Mouse (Mus musculus): ENCODE measurements at regions not wholly inside any gene's neighbourhood (a gene's known extent, or its start where the extent isn't known, plus 50 kb on each side); places are given as distances from the start of the nearest gene placed in this dataset.

DNA sequence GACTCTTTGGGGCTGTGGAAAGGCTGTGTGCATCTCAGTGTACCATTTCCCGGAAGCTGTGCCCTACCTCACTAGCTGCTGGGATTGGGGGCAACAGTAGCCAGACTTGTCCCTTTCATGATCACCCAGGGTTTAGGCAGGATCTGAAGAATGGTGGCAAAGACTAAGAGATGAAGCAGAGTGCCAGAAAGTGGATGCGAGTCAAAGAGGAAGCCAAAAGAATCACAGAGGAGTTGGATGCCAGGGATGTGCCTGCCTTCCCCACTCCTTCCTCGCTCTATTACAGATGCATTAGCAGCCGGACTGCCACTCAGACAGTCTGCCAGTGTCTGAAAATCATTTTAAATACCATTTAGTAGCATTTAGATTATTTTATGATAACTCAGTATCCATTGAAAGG is 271.5 kb upstream of the Slc24a2 start:
- DNase-seq = no peak

DNA sequence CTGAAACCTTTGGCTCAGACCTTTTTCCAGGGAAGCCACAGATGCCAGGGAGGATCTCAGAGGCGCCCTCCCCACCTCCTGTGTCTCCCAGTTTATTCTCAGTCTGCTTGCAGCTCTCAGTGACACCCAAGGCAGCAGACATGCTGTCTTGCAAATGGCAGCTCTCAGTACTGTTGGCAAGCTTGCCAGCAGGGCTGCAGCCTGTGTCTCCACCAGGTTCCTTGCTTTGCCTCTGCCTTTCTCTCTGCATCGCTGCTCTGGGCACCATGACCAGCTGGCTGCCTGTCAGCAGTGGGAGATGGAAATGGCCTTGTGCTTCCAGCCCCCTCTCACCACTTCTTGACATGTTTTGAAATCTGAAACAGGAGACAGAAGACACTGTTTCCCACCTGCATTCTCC is 270.2 kb upstream of the Slc24a2 start:
- DNase-seq = no peak

DNA sequence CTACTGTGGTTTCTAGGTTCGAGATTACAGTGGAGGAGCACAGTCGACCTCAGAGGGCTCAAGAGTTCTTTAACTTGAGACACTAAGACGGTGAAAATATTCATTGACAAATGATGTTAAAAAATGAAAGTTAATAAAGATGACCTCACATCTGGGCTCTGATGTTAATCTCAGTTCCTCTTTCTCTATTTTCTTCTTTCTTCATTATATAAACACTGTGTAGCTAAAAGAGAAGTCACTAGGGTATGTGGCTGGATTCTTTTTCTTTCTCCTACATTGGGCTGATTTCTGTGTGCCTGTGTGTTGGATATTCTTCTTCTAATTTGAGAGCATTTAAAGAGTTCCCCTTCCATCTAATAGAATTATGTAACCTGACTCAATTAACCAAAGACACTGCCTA is 257.5 kb upstream of the Slc24a2 start:
- no peak for DNase-seq

DNA sequence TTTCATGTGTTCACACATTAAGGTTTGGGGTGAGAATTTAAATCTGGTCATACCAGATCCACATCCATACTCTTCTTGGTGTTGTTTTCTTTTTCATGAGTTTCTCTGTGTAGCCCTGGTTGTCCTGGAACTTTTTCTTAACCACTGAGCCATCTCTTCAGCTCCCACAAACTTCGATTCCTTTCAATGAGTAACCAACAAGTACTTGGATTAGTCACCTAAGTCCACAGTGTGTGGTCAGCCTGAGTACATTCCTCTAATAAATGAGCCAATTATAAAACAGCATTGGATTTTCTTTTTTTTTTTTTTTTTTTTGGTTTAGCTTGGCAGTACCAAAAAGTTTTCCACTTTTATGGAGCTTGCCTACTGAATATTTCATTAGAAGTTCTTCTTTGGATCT is 245.3 kb upstream of the Slc24a2 start:
- no peak for DNase-seq

DNA sequence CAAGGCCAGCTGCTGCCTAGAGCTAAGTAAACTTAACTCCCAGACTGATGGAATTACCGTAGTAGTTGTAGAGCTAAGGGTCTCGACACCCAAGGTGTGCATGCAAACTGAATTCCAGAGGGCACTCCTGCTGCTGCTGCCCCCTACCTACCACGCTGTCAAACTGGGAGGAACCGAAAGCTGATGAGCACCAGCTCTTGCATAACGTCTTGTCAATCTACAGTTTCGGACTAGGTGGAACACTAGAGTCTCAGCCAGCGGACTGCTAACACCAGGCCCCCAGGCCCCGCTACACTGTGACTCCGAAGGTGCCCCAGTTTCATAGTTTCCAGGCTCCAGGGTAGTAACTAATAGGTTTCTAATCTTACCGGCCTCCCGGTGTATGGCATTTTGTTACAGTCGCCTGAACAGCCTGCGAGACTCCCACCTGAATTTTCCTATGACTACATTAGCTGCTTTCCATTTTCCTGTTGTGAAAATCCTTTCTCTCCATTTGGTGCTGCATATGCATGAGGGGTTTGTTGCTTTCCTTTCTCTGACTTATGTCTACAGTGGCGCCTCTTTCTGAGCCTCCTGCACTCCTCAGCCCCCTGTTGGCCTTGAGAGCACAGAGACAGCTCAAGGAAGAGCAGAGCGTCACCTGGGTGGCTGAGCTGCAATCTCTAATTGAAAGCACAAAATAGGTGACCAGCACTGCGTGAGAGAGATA is 243.2 kb upstream of the Slc24a2 start:
- DNase-seq = no peak

DNA sequence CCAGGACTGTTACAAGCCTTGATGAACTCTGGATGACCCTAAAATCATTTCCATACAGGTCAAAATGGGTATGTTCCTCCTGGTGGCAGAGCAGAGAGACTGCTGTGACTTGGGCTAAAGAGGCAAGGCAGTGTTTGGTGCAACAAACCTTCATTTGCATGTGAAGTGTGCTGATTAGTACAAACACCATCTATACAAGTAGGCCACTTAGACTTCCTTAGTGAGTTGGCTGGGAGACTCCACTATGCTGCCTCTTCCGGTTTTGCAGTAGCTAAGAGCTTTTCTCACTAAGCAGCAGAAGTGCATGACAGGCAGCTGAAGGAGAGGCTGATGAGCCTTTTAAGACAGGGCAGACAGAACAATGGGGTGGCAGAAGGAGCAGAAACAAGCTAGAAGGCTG is 242.5 kb upstream of the Slc24a2 start:
- no peak for DNase-seq

DNA sequence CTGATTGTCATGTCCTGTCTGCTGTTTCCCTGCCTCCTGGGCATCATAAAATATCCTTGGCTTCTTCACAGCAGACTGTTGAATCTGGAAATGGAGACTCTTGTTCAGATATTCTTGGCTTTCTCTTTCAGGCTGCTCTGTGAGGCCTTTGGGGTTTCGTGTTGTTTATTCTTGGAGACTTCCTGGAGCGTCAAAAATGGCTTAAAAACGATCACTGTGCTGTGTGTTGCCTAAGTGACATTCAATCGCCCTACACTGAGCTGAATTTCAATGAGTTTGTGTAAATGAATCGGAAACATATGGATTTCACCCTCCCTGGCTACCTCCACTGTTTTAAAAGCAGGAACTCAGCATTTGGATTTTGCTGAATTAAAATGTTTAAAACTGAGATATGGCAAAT is 241.1 kb upstream of the Slc24a2 start:
- DNase-seq = no peak

DNA sequence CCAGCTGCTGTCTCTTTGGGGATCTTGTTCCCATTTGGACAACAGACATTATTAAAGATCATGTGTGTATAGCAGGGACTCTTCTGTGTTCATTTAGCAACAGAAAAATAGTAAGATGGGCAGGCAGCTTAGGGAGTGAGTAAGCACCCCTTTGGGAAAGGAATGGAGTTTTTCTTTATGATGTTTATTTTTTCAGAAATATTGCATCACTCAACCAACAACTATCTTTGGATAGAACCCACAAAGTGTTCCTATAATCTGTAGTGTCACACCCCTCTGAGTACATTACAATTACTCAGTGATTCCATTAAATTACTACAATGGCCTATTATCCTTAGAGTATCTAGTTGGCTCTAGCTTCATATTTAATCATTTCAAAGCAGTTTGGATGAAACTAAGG is 237.3 kb upstream of the Slc24a2 start:
- no peak for DNase-seq

DNA sequence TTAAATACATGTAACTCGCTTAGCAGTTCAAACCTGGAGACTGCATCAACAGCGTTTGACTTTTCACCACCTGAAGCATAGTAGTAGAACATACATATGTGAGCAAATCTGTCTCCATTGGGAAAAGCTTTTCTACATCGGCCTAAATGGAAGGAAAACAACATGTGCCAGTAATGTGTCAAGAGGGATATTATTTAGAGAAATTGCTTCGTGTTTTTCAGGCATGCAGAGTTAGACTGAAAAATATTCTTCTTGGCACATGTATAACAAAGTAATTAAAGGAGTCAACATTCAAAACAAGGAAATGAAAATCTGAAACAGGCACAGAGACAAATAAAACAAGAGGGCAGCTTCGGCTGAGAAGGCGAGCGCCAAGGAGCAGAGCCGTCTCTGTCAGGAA is 236.7 kb upstream of the Slc24a2 start:
- no peak for DNase-seq

DNA sequence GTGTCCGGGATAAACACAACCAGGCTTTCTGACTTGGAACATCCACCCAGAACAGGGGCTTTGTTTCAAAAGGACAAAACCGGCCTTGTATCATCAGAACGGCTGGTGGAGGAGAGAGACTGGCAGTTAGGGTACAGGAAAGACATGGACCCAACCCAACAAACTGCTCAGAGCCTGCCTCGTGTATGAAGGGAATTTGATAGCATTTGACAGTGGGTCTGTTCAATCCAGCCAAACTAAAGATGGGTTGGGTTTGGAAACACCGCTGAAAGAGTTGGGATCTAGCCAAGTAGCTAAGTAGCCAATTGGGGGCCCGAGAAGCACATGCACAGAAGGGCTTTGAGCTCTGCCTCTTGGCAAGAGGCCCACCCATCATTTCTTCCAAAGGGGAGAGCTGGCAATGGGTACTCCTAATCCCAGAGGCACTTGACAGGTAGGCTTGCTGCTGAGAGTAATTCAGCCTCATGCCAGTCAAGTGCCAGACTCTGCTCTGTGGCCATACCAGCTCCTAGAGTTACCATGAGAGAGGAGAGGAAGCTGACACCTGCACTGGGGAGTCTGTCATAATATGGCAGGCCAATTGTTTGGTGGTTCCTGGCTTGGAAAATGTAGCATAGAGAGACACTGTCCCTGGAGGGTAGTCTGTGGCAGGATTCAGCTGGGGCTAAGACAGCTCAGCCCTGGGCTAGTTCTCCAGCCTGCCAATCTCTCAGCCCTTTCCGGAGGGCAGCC is 231.1 kb upstream of the Slc24a2 start:
- DNase-seq = no peak

DNA sequence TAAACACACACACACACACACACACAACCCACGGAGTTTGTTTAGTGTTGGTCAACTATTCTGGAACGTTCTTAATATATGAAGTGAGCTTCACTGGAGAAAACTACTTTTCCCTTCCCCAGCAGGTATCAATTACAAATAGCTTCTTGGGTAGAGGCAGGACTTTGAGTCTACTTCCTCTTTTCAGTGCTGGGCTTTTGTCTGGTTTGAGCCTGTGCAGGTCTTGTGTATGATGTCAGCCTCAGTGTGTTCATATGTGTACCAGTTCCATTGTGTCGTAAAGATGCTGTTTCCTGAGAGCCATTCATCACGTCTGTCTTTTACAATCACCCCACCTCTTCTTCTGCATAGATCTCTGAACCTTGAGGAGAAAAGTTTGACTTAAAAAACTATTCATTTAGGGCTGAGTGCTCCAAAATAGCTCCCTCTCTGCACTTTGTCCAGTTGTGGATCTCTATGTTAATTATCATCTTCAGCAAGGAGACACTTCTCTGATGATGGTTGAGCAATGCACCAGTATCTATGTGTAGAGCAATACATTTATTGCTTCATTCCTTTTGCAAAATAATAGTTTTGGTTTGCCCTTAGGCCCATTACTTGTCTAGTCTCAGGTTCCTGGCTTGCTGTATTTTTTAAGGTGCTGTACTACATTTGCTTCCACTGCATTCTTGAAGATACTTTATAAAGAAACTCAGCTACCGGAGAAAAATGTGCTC is 225.7 kb upstream of the Slc24a2 start:
- DNase-seq = no peak

DNA sequence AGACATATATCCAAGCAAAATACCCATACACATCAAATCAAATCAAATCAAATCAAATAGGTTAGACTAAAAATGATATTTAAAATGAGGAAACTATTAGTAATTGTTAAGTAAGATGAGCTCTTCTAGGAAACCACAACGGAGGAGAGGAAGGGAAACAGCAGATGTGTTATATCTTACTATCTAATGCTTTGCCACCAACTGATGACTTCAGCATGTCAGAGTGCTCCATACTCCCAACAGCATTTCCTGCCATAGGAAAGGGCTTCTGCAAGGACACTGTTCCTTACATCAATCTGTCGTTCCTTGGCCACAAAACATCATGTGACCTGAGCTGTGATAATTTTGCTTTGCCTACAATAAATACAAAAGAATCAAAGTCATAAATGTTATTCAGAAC is 221.8 kb upstream of the Slc24a2 start:
- DNase-seq = no peak

DNA sequence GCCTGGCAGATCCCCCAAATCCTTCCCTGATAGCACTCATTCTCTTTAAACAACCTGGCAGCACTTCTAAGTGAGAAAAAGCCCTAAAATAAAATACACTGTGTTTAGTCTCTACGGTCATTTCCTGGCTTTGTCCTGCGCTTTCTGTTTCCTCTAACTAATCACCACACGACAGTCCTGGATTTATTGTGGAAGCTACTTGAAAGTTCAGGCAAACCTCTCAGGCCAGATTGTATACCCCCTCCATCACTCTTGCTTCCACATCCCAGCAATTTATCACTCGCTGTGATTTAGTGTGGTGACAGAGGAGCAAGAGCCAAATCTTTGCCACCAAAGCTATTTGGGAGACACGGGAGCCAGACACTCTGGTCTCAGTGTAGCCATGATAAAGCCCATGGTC is 221.0 kb upstream of the Slc24a2 start:
- no peak for DNase-seq

DNA sequence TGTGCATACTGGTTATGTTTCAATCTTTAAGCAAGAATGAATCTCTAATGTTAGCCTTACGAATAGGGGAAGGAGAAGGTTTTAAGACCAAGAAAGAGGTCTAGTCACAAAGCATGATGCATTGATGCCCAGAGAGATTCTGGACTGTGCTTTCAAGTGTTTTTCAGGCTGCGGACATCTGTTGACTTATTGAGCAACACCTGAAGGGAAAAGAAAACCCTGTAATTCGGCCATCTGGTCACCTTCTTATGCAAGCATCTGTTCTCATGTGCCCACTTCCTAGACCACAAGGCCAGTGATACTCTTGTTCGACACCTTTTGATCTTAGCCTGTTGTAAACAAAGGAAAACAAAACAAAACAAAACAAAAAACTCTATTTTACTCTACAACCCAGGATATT is 218.1 kb upstream of the Slc24a2 start:
- DNase-seq = no peak

DNA sequence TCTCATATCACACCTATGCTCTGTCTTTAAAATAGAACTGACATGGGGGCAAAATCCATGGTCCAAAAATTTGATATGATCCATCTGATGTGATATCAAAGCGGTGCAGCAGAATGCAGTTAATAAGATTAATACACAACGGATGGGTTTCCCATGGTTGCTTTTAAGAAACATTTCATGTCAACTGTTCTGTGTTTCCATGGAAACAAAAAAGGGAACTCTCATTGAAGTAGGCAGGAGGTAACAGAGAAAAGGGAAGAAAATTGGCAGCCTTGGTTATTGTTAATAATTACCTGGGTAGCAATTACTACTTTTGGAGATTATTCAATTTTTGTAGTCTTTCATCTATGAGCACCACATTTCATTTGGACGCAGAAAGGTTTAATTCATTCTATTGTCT is 216.6 kb upstream of the Slc24a2 start:
- DNase-seq = no peak

DNA sequence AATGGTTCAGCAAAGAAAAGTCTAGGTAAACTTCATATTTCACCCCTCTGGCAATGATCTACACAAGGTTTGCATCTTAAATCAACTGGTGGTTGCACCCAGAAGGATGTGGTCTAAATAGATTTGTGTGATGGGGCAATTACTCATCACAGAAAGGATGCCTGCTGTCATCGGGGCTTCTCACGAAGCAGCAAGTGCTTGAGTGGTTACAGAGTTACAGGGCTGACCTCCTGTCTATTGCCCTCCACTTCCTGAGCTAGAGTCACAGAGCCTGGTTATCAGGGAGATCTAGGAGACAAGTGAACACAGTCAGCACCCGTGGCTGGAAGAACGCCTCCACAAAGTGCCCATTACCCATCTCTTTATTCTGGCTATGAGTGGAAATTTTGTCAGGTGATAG is 203.9 kb upstream of the Slc24a2 start:
- no peak for DNase-seq

DNA sequence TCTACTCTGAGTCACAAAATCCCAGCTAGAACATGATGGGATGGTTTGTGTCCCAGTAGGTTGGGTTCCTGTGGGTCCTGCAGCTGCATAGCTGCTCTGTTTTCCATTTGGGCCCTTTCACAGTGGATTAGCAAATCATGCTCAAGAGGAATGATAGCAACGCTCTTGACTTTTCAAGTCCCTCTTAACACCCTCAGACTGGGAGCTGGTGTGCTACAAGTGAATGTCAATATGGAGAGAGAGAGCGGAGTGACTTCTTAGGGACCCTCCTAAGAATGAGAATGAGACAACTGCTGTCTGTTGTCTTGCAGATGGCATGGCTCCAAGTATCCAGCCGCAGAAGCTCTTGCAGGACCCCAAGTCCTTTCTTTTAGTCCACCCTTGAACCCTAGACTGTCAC is 198.1 kb upstream of the Slc24a2 start:
- DNase-seq = no peak

DNA sequence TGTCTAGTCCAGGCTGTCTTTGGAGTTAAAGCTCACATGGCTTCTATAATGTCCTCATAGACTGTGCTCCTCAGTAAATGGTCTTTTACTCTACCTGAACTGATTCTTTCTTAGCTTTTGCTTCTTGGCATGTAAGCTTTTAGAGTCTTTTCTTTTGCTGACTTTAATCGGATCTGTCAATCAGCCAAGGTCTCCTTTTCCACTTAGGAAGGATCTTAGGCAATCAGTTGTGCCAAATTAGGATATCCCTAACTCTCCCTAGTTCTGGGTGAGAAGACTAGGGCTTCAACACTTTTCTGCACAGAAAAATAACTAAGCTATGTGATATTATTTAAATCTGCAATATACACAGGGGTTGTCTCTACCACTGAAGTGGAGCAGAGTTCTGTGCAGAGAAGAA is 193.8 kb upstream of the Slc24a2 start:
- DNase-seq = no peak

DNA sequence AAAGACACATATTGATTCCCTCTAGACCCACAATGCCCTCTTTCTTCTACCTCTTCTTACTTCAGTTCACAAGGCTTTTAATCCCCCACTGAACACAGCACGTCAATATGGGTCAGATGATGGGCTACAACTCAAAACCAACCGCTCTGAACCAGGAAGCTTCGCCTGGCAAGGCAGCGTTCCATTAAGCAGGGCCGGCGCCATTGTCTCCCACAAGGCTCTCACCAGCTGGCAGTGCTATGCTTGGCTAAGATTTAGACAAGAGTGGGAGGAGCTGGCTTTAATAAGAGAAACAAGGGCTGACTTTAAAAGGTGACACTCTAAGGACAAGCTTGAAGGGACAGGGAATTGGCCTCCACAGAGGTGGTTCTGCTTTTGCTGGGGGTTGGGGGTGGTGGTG is 192.3 kb upstream of the Slc24a2 start:
- DNase-seq = no peak

DNA sequence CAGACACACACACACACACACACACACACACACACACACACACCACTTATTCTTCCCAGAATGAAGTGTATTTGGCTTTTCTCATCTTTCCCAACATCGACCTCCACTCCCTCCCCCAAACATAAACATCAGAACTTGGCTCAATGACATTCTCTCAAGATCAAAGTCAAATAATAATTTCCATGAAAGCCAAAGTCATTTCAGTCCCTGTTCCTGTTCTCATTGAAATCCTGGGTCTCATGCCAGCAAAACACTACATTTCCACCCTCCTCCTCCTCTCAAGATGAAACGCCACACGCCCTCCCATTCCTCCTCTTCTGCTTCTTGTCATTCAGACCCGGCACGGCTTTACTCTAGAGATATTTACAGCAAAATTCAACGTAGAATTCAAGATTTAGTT is 173.1 kb upstream of the Slc24a2 start:
- no peak for DNase-seq

DNA sequence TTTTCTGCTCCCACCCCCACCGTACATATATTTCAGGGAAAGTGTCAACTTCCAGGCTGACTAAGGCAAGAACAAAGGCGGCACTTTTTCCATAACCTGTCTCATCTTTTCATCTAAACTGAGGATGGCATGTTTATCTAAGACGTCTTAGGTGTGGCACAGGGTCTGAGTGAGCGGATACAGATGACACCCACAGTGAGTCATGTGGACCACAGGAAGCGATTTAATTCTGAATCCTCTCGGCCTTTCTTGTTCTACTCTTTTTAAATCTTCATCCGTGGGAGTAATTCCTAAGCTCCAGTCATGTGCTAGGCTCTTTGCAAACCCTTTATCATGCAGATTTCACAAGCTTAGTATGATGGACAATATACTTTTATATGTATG is 171.9 kb upstream of the Slc24a2 start:
- DNase-seq = no peak

DNA sequence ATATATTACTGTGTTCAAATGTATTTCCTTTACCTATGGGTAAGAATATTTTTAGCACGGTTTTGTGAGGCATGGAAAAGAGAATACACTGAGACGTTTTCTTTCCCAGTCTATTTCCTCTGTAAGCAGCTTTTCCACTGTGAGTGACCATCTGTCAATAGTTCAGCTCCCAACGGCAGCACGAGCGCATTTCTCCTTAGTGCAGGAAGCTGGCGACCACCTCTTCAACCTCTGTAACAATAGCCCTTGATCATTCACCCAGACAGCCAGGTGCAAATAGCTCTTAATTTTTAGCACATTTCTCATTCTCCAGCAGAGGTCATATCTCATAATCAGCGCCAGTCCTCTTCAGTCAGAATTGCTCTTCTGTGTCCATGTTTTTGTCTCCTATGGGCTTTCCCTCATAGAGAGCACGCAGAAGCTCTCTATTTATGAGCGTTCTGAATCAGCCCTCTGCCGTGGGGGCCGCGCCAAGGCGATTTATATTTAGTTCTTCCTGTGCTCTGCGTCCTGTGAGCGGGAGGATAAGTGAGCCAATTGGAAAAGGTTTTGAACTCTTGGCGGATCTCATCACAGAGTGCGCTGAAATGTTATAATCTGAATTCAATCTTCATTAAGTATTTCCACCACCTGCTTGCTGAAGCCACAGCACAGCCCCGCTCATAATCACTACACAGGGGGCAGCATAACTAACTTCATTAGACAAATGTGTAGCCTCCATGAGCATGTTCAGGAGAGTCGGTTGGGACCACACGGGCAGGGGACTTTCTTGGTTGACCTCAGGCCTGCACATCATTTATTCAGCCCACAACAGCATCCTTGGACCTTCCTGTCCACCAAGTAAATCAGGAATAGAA is 171.3 kb upstream of the Slc24a2 start:
- no peak for DNase-seq

DNA sequence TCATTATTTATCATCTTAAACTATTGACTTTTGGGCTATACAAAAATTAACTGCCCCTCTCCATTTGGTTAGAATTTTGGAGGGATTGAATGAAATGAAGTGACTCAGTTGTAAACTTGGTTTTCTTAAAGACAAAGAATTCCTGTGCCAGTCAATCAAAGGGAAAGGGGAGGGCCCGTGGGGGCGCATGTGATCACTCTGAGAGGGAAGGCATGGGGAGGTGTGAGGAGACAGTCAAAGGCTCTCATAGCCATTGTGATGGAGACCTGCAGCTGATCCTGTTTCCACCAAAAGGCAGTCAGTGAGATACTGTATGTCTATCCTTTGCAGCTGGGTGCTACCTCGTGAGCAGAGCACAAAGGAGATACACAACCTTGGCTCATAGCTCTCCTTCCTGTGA is 156.6 kb upstream of the Slc24a2 start:
- no peak for DNase-seq
